Mouse (Mus musculus) liver, postnatal 0 days (tissue): ENCODE results near the gene Trappc5. TPM values are rescaled to one million over a fixed set of nuclear protein-coding genes. Genes with fewer than 3 reads are reported as not detected.

Source experiments
- ATAC-seq: fragments of 200-750 bp; cut with Nextera tagmentation; 2 replicates; pipeline ENCODE4 v1.8.0; 2017; ENCODE audit warnings: mild to moderate bottlenecking, moderate library complexity
- DNase-seq: peaks from one replicate; pipeline ENCODE4 v3.0.0-alpha.2; 2016
- H3K27ac ChIP-seq: fragments of 300-500 bp; sonication (generic); 2 replicates; pipeline ENCODE4 v1.5.1; 2014; ENCODE audit warnings: antibody characterized with exemption, moderate library complexity, mild to moderate bottlenecking, low read depth
- H3K27me3 ChIP-seq: fragments of 300-500 bp; sonication (generic); 2 replicates; pipeline ENCODE4 v1.6.1; 2014; ENCODE audit warnings: low read length, control low read depth, mixed read lengths; ENCODE audit not compliant: insufficient read depth
- H3K36me3 ChIP-seq: fragments of 300-500 bp; sonication (generic); replicated peaks from 2 replicates; pipeline ENCODE4 v1.6.1; 2014; ENCODE audit warnings: mild to moderate bottlenecking, control low read depth, low read length, moderate library complexity, mixed read lengths; ENCODE audit not compliant: insufficient read depth
- H3K4me1 ChIP-seq: fragments of 300-500 bp; sonication (generic); 2 replicates; pipeline ENCODE4 v1.6.1; 2014; ENCODE audit warnings: antibody characterized with exemption, mild to moderate bottlenecking, control low read depth; ENCODE audit not compliant: insufficient read depth
- H3K4me2 ChIP-seq: fragments of 300-500 bp; sonication (generic); 2 replicates; pipeline ENCODE4 v1.6.1; 2014; ENCODE audit warnings: low read depth, mild to moderate bottlenecking, low read length, moderate library complexity, mixed read lengths
- H3K4me3 ChIP-seq: fragments of 300-500 bp; sonication (generic); 2 replicates; pipeline ENCODE4 v1.5.1; 2014; ENCODE audit warnings: low read depth, low read length
- H3K9ac ChIP-seq: fragments of 300-500 bp; sonication (generic); replicated peaks from 2 replicates; pipeline ENCODE4 v1.6.1; 2014; ENCODE audit warnings: mild to moderate bottlenecking, moderate library complexity
- H3K9me3 ChIP-seq: fragments of 300-500 bp; sonication (generic); 2 replicates; pipeline ENCODE4 v1.6.1; 2016; ENCODE audit warnings: mild to moderate bottlenecking, control low read depth, low read length, mixed read lengths
- CTCF ChIP-seq: sonication (generic); IDR thresholded peaks from 2 replicates; pipeline ENCODE4 v1.5.1; 2016; ENCODE audit warnings: antibody characterized with exemption, low read depth
- EP300 ChIP-seq: IDR thresholded peaks from 2 replicates; pipeline ENCODE4 v1.6.1; 2016; ENCODE audit warnings: antibody characterized with exemption, low read depth, mild to moderate bottlenecking
- WGBS: fragments of 180-500 bp; shearing (Covaris S2); extraction: QIAGEN DNeasy Blood & Tissue Kit; methylation state at CpG from one replicate; pipeline ENCODE4 v1.1.7; 2014; ENCODE audit not compliant: insufficient replicate concordance; 5-methylcytosine and 5-hydroxymethylcytosine counted together
- polyA plus RNA-seq: library from polyadenylated mRNA; unstranded; fragments of >200 nt; fragmentation: Nextera tagmentation; extraction: Ambion mirVana; gene quantifications from 2 replicates; pipeline ENCODE4 v1.2.1, GENCODE M21; 2015

Trappc5 gene
- polyA plus RNA-seq, 1 experiment from 2014 or later, result 16.6 TPM

DNA sequence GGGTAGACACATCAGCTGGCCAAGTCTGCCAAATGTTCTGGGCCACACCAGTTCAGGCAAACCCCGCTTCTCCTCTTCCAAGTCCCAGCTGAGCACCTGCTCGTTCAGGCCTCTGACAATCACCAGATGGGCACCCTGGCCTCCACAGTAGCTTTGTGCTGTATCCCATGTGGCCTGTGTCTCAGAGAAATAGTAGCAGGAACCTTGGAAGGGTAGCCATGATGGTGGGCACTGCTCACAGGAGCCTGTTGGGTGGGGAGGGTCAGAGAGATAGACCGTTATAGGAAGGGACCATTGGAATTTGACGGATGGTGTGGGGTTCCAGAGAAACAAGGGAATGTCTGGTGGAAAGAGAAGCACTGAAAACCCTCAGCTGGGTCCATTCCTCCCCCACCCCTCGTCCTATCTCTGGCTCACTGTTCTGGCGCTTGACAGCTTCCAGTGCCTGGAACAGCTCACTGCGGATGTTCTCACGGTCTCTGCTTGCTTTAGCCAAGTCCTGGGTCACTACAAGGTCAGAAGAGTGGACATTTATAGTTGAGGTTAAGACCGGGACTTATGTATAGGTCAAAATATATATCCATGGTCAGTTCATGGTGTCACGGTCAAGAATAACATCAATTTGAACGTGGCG, 41.3 kb downstream of the Trappc5 start:
- H3K27ac ChIP-seq, result no peak overlapping the region
- no peak overlapping the region for H3K4me2 ChIP-seq
- TF ChIP-seq CTCF (no peak), EP300 (no peak)
- no peak for ATAC-seq
- H3K9me3 ChIP-seq, result no peaks in the 10 kb centered on the region
- H3K4me3 ChIP-seq, result no peak overlapping the region
- no peaks in the 10 kb centered on the region for H3K36me3 ChIP-seq
- no peak for DNase-seq
- 66% methylated on average over 12 of the region's 12 CpGs for WGBS
- H3K27me3 ChIP-seq, result no peaks in the 10 kb centered on the region
- no peak overlapping the region for H3K9ac ChIP-seq
- H3K4me1 ChIP-seq, result no peaks in the 10 kb centered on the region

DNA sequence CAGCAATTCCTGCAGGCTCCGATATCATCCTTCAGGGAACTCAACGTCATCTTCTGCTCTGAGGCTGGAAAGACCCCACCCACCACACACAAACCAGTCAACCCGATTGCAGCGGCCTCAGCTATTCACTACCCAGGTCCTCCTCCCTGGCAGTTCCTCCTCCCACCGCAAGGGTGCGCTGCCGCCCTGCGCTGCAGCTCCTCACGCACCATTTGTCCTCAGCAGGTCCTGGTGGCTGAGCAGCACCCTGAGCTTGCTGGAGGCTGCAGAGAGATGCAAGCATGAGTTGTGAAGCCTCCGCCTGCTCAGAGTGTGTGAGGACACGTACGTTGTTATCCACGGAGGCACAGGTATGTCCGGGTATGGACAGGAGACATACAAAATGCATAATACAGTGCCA, 42.5 kb downstream of the Trappc5 start:
- Histone ChIP-seq H3K4me2 (no peak overlapping the region), H3K9ac (no peak overlapping the region), H3K4me1 (no peaks in the 10 kb centered on the region), H3K27ac (no peak overlapping the region), H3K4me3 (no peak overlapping the region), H3K36me3 (no peaks in the 10 kb centered on the region), H3K27me3 (no peaks in the 10 kb centered on the region), H3K9me3 (no peaks in the 10 kb centered on the region)
- ATAC-seq (peak; percentile 74), DNase-seq (peak; percentile 80)
- 14% methylated on average over 14 of the region's 14 CpGs for WGBS
- TF ChIP-seq CTCF (peak; percentile 99), EP300 (no peak)

DNA sequence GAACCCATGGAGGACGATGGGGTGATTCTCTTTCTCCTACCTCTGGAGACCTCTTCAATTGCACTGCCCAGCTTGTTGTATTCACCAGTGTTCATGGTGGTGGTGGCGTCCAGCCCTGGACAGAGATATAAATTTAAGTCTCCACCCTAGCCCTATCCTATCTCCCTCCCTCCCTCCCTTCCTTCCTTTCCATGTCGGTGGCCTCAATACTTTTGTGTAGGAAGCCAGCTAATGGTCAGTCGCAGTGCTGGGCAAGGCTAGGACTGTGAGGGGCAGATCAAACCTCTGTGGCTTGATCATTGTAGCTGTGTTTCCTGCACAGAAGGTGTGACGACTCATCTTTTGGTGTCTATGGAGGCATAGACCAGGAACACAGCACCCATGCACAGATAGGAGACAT, 44.5 kb downstream of the Trappc5 start, which contains the start of gene Clec4g:
Gene Clec4g (minus strand): TSS at position 101 of the 400 bp plus-strand sequence.
- TF ChIP-seq EP300, result no peak
- TF ChIP-seq CTCF, result no peak
- H3K9ac ChIP-seq, result no peak within 1 kb of the TSS
- no peaks in the 10 kb centered on the region for H3K9me3 ChIP-seq
- no peak for DNase-seq
- H3K27me3 ChIP-seq, result no peaks in the 10 kb centered on the region
- ATAC-seq, result no peak
- no peaks in the 10 kb centered on the region for H3K4me1 ChIP-seq
- H3K36me3 ChIP-seq, result no peaks in the 10 kb centered on the region
- no peak within 1 kb of the TSS; the same call in 1 of the 2 replicates for H3K27ac ChIP-seq
- no peak within 1 kb of the TSS for H3K4me3 ChIP-seq
- no peak within 1 kb of the TSS for H3K4me2 ChIP-seq
- 54% methylated on average over 5 of the region's 5 CpGs for WGBS

DNA sequence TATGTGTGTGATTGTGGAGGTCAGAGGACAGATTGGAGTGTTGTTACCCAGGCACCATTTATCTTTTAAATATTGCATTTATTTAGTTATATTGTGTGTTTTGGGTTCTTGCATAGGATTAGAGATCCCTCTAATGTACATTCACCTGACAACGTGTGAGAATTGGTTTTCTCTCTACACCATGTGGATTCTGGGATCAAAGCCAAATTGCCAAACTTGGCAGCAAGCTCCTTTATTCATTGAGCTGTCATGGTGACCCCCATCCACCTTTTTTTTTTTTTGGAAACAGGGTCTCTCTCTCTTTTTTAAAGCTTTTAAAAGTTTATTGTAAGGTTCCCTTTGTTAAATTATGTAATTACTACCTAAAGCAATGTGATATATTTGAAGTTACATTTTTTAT, 44.9 kb downstream of the Trappc5 start:
- no peak for ATAC-seq
- H3K4me2 ChIP-seq, result no peak overlapping the region

More for the DNA sequence above, 44.9 kb downstream of the Trappc5 start:
- WGBS, result 51% methylated on average over 1 of the region's 1 CpGs
- DNase-seq, result no peak
- no peak overlapping the region for H3K9ac ChIP-seq
- TF ChIP-seq EP300, result no peak
- no peak for TF ChIP-seq CTCF
- no peaks in the 10 kb centered on the region for H3K9me3 ChIP-seq
- no peaks in the 10 kb centered on the region for H3K4me1 ChIP-seq
- H3K27me3 ChIP-seq, result no peaks in the 10 kb centered on the region
- no peak overlapping the region for H3K4me3 ChIP-seq
- H3K27ac ChIP-seq, result no peak overlapping the region
- H3K36me3 ChIP-seq, result no peaks in the 10 kb centered on the region

Other genes starting within 250 kb of the Trappc5 start
- gene Pex11g, start 208.6 kb upstream of the Trappc5 start, polyA plus RNA-seq, result 14.8 and 14.9 TPM in 2 replicates
- not detected in 2 replicates for gene Tex45, start 205.4 kb upstream of the Trappc5 start, polyA plus RNA-seq
- 4.9 and 6.3 TPM in 2 replicates for gene Zfp358, start 183.2 kb upstream of the Trappc5 start, polyA plus RNA-seq
- gene Mcoln1, start 175.8 kb upstream of the Trappc5 start, polyA plus RNA-seq, result 19.9 and 20.6 TPM in 2 replicates
- 6.4 TPM in 2 replicates for gene Pnpla6, start 160.9 kb upstream of the Trappc5 start, polyA plus RNA-seq
- 0.89 and 1.0 TPM in 2 replicates for gene C330021F23Rik, start 108.3 kb upstream of the Trappc5 start, polyA plus RNA-seq
- gene Camsap3, start 89.0 kb upstream of the Trappc5 start, polyA plus RNA-seq, result 2.4 and 2.6 TPM in 2 replicates
- 13.2 and 15.9 TPM in 2 replicates for gene Xab2, start 55.0 kb upstream of the Trappc5 start, polyA plus RNA-seq
- 88.9 and 91.2 TPM in 2 replicates for gene Pet100, start 54.8 kb upstream of the Trappc5 start, polyA plus RNA-seq
- gene Pcp2, start 50.8 kb upstream of the Trappc5 start, polyA plus RNA-seq, result 0.07 TPM in 1 of 2 replicates, not detected in the other
- 40.5 and 46.9 TPM in 2 replicates for gene Stxbp2, start 45.3 kb upstream of the Trappc5 start, polyA plus RNA-seq
- gene Retn, start 20.5 kb upstream of the Trappc5 start, polyA plus RNA-seq, result not detected in 2 replicates
- 11.9 and 12.8 TPM in 2 replicates for gene Mcemp1, start 10.5 kb upstream of the Trappc5 start, polyA plus RNA-seq
- 2.7 and 3.4 TPM in 2 replicates for gene Fcor, start 3.9 kb upstream of the Trappc5 start, polyA plus RNA-seq
- gene Fcer2a, start 17.9 kb downstream of the Trappc5 start, polyA plus RNA-seq, result 0.05 and 0.06 TPM in 2 replicates
- gene Clec4g, start 44.4 kb downstream of the Trappc5 start, polyA plus RNA-seq, result 29.3 and 30.2 TPM in 2 replicates
- 0.14 and 0.19 TPM in 2 replicates for gene Cd209a, start 72.7 kb downstream of the Trappc5 start, polyA plus RNA-seq
- gene Cd209e, start 178.0 kb downstream of the Trappc5 start, polyA plus RNA-seq, result 0.09 TPM in 1 of 2 replicates, not detected in the other
- not detected in 2 replicates for gene Cd209d, start 202.3 kb downstream of the Trappc5 start, polyA plus RNA-seq